Mouse (Mus musculus) mouse embryonic stem cell (cell line): ENCODE results near the gene Ttc7.

Experiments
- in situ Hi-C, 2 experiments: fragments of 300-500 bp; cut with MboI; formaldehyde crosslinking; loops; 1 replicate in 1 of 2; 3 replicates in 1 of 2; pipeline ENCODE4 v1.14.3; 2019 to 2020; ENCODE audit warnings: low sequenced_read_pairs in 2 of 2, low pct_unique_long_range_greater_than_20kb in 1 of 2, mixed read lengths in 1 of 2; ENCODE audit not compliant: unreplicated experiment in 1 of 2

The Ttc7 gene

GRCm38 (mm10) chr17:87306746-87307145 lies 24.1 kb downstream of the Ttc7 start:
- in situ Hi-C loops, result no loop called here

GRCm38 (mm10) chr17:87309073-87309788 lies 26.5 kb downstream of the Ttc7 start:
- in situ Hi-C loops, result no loop called here

- in situ Hi-C loops, result no loop called here
Observed at GRCm38 (mm10) chr17:87310497-87310896, 27.8 kb downstream of the Ttc7 start.

GRCm38 (mm10) chr17:87312351-87312750 lies 29.7 kb downstream of the Ttc7 start:
- in situ Hi-C loops, result no loop called here

GRCm38 (mm10) chr17:87312924-87313870 lies 30.5 kb downstream of the Ttc7 start:
- in situ Hi-C loops, result no loop called here

- in situ Hi-C loops, result no loop called here
Observed at GRCm38 (mm10) chr17:87314121-87314520, 31.4 kb downstream of the Ttc7 start.

GRCm38 (mm10) chr17:87314530-87314946 lies 31.9 kb downstream of the Ttc7 start:
- in situ Hi-C loops, result no loop called here

GRCm38 (mm10) chr17:87315021-87315531 lies 32.4 kb downstream of the Ttc7 start:
- in situ Hi-C loops, result no loop called here

GRCm38 (mm10) chr17:87315891-87316763 lies 33.4 kb downstream of the Ttc7 start:
- in situ Hi-C loops, result no loop called here

GRCm38 (mm10) chr17:87317271-87317670 lies 34.6 kb downstream of the Ttc7 start:
- in situ Hi-C loops, result no loop called here

GRCm38 (mm10) chr17:87317947-87318346 lies 35.3 kb downstream of the Ttc7 start:
- in situ Hi-C loops, result no loop called here

GRCm38 (mm10) chr17:87321673-87322072 lies 39.0 kb downstream of the Ttc7 start:
- in situ Hi-C loops, result loop anchor here (5.0 to 10.0 kb wide), 2 partner anchors 243 to 246 kb away; no protein-coding TSS in a partner anchor

GRCm38 (mm10) chr17:87323215-87323614 lies 40.5 kb downstream of the Ttc7 start:
- in situ Hi-C loops, result loop anchor here (5.0 to 10.0 kb wide), 2 partner anchors 242 to 244 kb away; no protein-coding TSS in a partner anchor

GRCm38 (mm10) chr17:87325501-87325900 lies 42.8 kb downstream of the Ttc7 start:
- in situ Hi-C loops, result loop anchor here in 1 of 2 experiments (10.0 kb wide), 1 partner anchor 239 kb away; no protein-coding TSS in a partner anchor

GRCm38 (mm10) chr17:87326987-87327386 lies 44.3 kb downstream of the Ttc7 start:
- in situ Hi-C loops, result loop anchor here in 1 of 2 experiments (10.0 kb wide), 1 partner anchor 238 kb away; no protein-coding TSS in a partner anchor

GRCm38 (mm10) chr17:87327645-87328044 lies 45.0 kb downstream of the Ttc7 start:
- in situ Hi-C loops, result loop anchor here in 1 of 2 experiments (10.0 kb wide), 1 partner anchor 237 kb away; no protein-coding TSS in a partner anchor

- in situ Hi-C loops, result loop anchor here in 1 of 2 experiments (10.0 kb wide), 1 partner anchor 237 kb away; no protein-coding TSS in a partner anchor
Observed at GRCm38 (mm10) chr17:87328177-87328768, 45.6 kb downstream of the Ttc7 start.
